Mouse (Mus musculus): ENCODE data around the gene Srpk2. TPM values are rescaled to one million over a fixed set of nuclear protein-coding genes. Genes with fewer than 3 reads are reported as not detected.

Gene Srpk2
- polyA plus RNA-seq, 1 experiment from 2014 or later = 54.6 TPM

DNA sequence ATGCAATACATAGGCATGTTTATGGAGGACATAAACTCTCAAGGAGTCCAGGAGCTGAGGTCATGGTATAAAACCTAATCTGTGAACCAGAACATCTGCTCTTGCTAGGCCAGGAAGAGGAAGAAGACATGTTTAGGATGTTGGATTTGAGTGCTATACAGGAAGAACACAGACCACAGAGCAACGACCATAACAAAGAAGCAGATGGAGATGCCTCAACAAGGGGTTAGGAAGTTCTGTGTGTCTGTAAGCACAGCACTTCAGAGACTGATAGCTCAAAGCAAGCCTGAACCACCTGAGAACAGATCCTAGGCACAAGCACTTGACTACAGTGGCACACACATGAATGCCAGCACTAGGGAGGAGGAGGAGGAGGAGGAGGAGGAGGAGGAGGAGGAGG, 52.9 kb downstream of the Srpk2 start:
- no peaks in the 10 kb centered on the region for H3K9me3 ChIP-seq
- no peak overlapping the region for H3K4me3 ChIP-seq
- ATAC-seq (ENCODE audit: insufficient number of reproducible peaks, low FRiP score, low TSS enrichment, low read depth) = no peak
- H3K9ac ChIP-seq = no peak overlapping the region
- H3K27ac ChIP-seq = no peak overlapping the region
- H3K4me2 ChIP-seq = no peak overlapping the region
- H3K4me1 ChIP-seq = no peaks in the 10 kb centered on the region
- H3K36me3 ChIP-seq = no peaks in the 10 kb centered on the region
- H3K27me3 ChIP-seq = no peaks in the 10 kb centered on the region
- WGBS = 33% methylated on average over 1 of the region's 1 CpGs

DNA sequence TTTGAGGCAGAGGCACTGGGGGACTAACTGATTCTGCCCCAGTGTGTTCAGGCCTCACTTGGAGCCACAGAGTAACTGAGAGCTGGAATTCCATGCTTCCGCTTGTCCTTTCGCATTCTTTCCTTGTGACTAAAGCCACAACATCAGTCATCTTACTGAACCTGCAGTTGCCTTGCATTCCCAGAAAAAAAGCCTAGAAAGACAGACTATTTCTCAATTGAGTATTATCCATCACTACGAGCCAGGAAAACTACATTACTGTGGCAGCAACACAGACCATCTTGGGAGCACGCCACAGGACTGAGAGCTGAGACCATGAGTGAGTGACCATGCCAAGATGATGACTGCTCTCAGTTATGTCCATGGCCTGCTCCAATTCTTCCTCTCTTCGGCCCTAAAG, 57.2 kb downstream of the Srpk2 start:
- H3K4me1 ChIP-seq = no peaks in the 10 kb centered on the region
- no peaks in the 10 kb centered on the region for H3K27me3 ChIP-seq
- no peak for ATAC-seq (ENCODE audit: insufficient number of reproducible peaks, low FRiP score, low TSS enrichment, low read depth)
- H3K9me3 ChIP-seq = no peaks in the 10 kb centered on the region
- no peak overlapping the region for H3K9ac ChIP-seq
- no peaks in the 10 kb centered on the region for H3K36me3 ChIP-seq
- 0 out of 2 replicates have a peak overlapping the region, but pooled peaks have one; percentile 19 for H3K27ac ChIP-seq
- no peak overlapping the region for H3K4me3 ChIP-seq
- H3K4me2 ChIP-seq = no peak overlapping the region
- 75% methylated on average over 5 of the region's 5 CpGs for WGBS

DNA sequence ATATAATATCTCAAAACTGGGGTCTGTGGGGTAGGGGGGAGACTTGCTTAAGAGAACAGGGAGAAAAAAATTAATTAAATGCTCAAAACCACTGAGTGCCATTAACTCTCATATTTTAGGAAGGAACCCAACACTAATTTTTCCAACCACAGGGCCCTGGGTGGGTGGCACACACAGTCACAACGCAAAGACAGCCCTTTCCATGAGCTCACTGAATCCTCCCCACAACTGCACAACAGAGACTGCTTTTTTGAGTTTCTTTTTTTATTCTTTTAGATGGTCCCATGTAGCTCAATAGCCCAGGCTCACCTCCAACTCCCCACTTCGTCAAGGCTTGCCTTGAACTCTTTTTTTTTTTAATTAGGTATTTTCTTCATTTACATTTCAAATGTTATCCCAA, 58.2 kb downstream of the Srpk2 start:
- H3K4me2 ChIP-seq = no peak overlapping the region
- no peaks in the 10 kb centered on the region for H3K36me3 ChIP-seq
- no peaks in the 10 kb centered on the region for H3K9me3 ChIP-seq
- no peak overlapping the region for H3K27ac ChIP-seq
- no peak for ATAC-seq (ENCODE audit: insufficient number of reproducible peaks, low FRiP score, low TSS enrichment, low read depth)
- 66% methylated on average over 2 of the region's 2 CpGs for WGBS
- no peak overlapping the region for H3K4me3 ChIP-seq
- H3K9ac ChIP-seq = no peak overlapping the region
- no peaks in the 10 kb centered on the region for H3K27me3 ChIP-seq
- no peaks in the 10 kb centered on the region for H3K4me1 ChIP-seq

DNA sequence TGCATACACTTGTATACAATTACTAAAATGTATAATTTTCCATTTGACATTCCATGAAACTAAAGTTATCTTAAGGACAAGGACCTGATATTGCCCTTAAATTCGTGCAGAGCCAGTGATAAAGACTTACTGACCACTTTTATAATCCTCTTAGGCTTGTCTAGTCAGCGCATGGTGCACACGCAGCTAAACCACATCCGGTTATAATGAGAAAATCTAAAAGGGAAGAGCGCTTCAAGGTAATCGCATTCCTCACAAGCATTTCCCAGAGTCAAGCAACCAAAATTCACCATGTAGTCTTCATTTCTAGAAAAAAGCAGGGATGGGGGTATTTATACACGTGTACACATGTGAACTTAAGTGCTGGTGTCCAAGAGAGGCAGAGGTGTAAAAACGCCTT, 63.8 kb downstream of the Srpk2 start:
- 86% methylated on average over 8 of the region's 8 CpGs for WGBS

DNA sequence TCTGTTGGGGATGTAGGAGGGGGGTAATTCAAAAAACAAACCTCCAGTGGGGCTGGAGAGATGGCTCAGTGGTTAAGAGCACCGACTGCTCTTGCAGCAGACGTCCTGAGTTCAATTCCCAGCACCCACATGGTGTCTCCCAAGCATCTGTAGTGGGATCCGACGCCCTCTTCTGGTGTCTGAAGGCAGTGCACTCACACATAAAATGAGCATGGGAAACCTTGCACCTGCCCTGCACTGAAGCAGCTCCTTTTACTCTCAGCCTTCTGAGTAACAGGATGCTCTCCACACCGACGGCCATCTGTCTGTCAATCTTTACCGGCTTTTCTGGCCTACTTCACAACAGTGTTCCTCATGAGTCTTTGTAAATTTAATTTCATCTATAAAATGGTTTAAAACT, 65.8 kb downstream of the Srpk2 start:
- Histone ChIP-seq H3K4me1 (0 out of 2 replicates have a peak, but pooled peaks cover 2% of the 10 kb centered on the region), H3K27me3 (no peaks in the 10 kb centered on the region), H3K9ac (no peak overlapping the region), H3K4me3 (no peak overlapping the region), H3K36me3 (no peaks in the 10 kb centered on the region), H3K27ac (no peak overlapping the region), H3K4me2 (no peak overlapping the region), H3K9me3 (no peaks in the 10 kb centered on the region)
- no peak for ATAC-seq (ENCODE audit: insufficient number of reproducible peaks, low FRiP score, low TSS enrichment, low read depth)
- 87% methylated on average over 7 of the region's 7 CpGs for WGBS

More for the DNA sequence above, 63.8 kb downstream of the Srpk2 start:
- no peak overlapping the region for H3K4me2 ChIP-seq
- no peak overlapping the region for H3K9ac ChIP-seq
- no peak for ATAC-seq (ENCODE audit: insufficient number of reproducible peaks, low FRiP score, low TSS enrichment, low read depth)
- H3K27ac ChIP-seq = no peak overlapping the region
- no peaks in the 10 kb centered on the region for H3K27me3 ChIP-seq
- no peaks in the 10 kb centered on the region for H3K36me3 ChIP-seq
- H3K4me3 ChIP-seq = no peak overlapping the region
- no peaks in the 10 kb centered on the region for H3K9me3 ChIP-seq
- 0 out of 2 replicates have a peak, but pooled peaks cover under 1% of the 10 kb centered on the region for H3K4me1 ChIP-seq

DNA sequence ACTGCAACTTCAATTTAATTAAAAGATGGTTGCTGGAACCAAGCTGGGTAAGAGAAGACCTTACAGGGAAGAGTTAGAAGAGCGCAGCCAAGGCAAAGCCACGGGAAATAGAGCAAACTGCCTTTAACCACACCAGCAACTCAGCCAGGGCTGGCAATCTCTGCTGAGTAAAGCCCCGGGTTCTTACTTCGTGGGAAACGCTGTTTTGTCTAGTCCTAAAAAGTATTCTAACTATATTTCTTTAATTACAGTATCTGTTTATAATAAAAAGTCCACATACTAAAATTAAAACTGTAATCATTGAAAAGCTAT, 67.4 kb downstream of the Srpk2 start:
- Histone ChIP-seq H3K9me3 (no peaks in the 10 kb centered on the region), H3K4me1 (0 out of 2 replicates have a peak, but pooled peaks cover 2% of the 10 kb centered on the region), H3K36me3 (no peaks in the 10 kb centered on the region), H3K9ac (peak overlapping the region; percentile 40; the same call in 1 of the 2 replicates), H3K4me3 (peak overlapping the region; percentile 47), H3K4me2 (peak overlapping the region; percentile 53), H3K27me3 (no peaks in the 10 kb centered on the region), H3K27ac (peak overlapping the region; percentile 91)
- no peak for ATAC-seq (ENCODE audit: insufficient number of reproducible peaks, low FRiP score, low TSS enrichment, low read depth)
- WGBS = 9% methylated on average over 5 of the region's 5 CpGs

DNA sequence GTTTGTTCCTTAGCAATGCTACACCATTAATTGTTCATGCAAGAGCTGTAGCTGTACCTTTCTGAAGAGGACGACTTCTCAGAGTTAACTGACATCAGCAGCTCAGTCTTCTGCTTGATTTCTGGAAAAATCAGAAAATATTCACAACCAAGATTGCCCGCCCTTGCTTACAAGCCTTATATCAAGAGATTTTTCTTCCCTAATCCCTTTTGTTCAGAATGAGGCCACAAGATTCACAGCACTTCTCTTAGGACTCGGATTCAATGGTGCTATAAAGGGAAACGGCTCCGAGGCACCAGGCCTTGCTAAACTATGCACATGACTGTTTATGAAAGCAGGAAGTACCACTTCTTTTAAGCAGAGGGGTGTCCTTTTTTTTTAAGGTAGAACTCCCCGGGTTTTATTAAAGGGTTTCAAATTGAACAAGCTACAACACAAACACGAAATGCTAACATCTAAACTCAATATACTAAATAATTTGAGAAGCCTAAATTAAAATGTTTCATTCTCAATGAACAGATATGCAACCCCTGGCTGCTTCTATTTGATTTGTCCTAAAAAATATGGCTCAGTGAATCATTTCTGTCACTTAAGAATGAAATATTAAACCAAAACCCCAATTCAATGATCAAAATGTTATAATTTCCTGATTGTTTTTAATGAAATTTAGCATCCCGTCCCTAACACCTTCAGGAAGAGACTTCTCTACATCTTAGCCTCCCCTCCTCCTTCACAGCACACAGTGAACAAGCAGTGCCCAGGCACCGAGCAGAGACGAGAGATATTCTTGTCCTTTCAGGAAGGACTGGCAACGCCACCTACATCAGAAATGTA, 67.9 kb downstream of the Srpk2 start:
- peak; percentile 74; the same call in 1 of the 2 replicates for ATAC-seq (ENCODE audit: insufficient number of reproducible peaks, low FRiP score, low TSS enrichment, low read depth)
- Histone ChIP-seq H3K9ac (peak overlapping the region; percentile 40), H3K27me3 (no peaks in the 10 kb centered on the region), H3K4me2 (peak overlapping the region; percentile 53), H3K4me3 (peak overlapping the region; percentile 47), H3K36me3 (no peaks in the 10 kb centered on the region), H3K4me1 (0 out of 2 replicates have a peak, but pooled peaks cover 2% of the 10 kb centered on the region), H3K27ac (peak overlapping the region; percentile 91), H3K9me3 (no peaks in the 10 kb centered on the region)
- WGBS = 5% methylated on average over 11 of the region's 11 CpGs

DNA sequence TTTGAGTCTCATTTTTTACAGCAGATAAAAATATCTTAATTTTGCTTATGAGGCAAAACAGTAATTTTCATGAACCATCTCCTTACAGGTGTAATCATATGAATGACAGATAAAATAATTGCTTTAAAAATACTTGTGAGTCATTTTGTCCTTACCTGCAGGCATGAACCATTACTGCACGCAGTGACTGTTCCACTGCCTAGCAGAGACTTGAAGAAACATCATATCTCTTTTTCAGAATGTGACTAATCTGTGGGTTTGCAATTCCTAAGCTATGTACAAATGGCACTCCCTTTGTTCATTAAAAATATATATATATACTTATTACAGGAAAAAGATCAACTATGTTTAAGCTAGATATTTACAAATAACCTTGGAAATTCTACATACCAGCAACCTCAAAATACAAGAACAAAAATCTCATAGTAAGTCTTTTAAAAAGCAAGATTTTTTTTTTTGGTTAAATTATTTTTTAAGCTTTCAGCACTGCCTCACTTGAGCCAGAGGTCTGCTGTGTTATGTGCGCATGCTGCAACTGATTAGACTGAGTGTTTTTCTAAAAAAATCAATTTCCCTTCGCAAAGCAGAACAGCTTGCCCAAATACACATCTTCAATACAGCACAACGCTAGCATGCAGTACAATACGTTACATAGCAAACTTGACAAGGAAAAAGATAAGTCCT, 68.7 kb downstream of the Srpk2 start:
- Histone ChIP-seq H3K27ac (peak overlapping the region; percentile 91), H3K27me3 (no peaks in the 10 kb centered on the region), H3K4me1 (0 out of 2 replicates have a peak, but pooled peaks cover 2% of the 10 kb centered on the region), H3K9me3 (no peaks in the 10 kb centered on the region), H3K9ac (peak overlapping the region; percentile 5; the same call in 1 of the 2 replicates), H3K36me3 (no peaks in the 10 kb centered on the region), H3K4me3 (peak overlapping the region; percentile 47), H3K4me2 (peak overlapping the region; percentile 53)
- WGBS = 22% methylated on average over 5 of the region's 5 CpGs
- ATAC-seq (ENCODE audit: insufficient number of reproducible peaks, low FRiP score, low TSS enrichment, low read depth) = no peak

DNA sequence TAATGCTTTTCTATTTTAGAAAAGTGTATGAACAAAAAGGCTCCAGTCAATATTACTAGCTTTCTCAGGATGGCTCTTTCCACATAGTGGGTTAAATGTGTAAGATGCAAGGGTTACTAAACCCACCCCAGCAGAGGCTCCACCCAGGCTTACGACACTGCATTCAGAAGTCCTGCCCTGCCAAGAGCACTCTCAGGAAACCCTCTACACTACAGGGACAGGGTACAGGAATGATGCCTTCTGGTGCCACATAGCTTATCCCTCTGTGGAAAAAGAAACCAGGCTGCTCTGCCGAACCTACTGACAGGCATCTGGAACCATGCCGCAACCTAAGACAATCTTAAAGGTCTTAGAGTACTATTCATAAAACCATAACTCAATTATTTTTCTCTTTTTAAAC, 71.6 kb downstream of the Srpk2 start:
- 0 out of 2 replicates have a peak, but pooled peaks cover 2% of the 10 kb centered on the region for H3K4me1 ChIP-seq
- no peaks in the 10 kb centered on the region for H3K27me3 ChIP-seq
- no peaks in the 10 kb centered on the region for H3K9me3 ChIP-seq
- no peak overlapping the region for H3K27ac ChIP-seq
- ATAC-seq (ENCODE audit: insufficient number of reproducible peaks, low FRiP score, low TSS enrichment, low read depth) = no peak
- no peaks in the 10 kb centered on the region for H3K36me3 ChIP-seq
- H3K4me2 ChIP-seq = no peak overlapping the region
- no peak overlapping the region for H3K4me3 ChIP-seq
- no peak overlapping the region for H3K9ac ChIP-seq
- WGBS = 72% methylated on average over 3 of the region's 3 CpGs

DNA sequence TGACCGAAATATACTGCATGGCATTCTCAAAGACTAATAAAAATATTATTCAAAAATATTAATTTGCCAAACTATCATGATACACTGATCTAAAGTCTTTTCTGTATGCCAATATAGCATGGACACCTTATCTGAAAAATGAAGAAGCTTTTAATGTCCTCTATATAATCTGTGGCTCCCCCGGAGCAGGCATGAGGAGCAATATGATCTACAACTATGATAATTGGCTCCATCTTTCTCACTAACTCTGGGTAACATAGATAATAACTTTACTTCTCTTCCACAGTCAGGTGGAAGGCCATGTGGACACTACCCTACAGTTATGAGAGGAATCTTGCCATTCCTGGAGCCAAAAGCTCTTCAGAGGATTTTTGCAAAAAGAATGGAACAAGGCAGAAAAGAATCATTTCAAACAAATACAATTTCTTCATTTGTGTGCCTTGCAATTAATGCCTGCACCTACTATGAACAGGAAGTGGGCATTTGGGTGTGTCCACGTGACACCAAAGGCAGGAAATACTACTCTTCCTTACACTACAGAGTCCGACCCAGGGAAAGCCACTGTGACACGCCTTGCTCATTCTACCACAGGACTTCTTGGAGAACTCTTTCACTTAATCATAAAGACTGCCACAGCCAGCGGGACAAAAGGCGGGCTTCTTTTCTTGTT, 80.2 kb downstream of the Srpk2 start:
- Histone ChIP-seq H3K27ac (no peak overlapping the region), H3K4me2 (no peak overlapping the region), H3K4me1 (0 out of 2 replicates have a peak, but pooled peaks cover 3% of the 10 kb centered on the region), H3K9me3 (no peaks in the 10 kb centered on the region), H3K4me3 (no peak overlapping the region), H3K36me3 (peaks cover 3% of the 10 kb centered on the region; the same call in 1 of the 2 replicates), H3K9ac (no peak overlapping the region), H3K27me3 (no peaks in the 10 kb centered on the region)
- ATAC-seq (ENCODE audit: insufficient number of reproducible peaks, low FRiP score, low TSS enrichment, low read depth) = no peak
- WGBS = 81% methylated on average over 7 of the region's 7 CpGs

DNA sequence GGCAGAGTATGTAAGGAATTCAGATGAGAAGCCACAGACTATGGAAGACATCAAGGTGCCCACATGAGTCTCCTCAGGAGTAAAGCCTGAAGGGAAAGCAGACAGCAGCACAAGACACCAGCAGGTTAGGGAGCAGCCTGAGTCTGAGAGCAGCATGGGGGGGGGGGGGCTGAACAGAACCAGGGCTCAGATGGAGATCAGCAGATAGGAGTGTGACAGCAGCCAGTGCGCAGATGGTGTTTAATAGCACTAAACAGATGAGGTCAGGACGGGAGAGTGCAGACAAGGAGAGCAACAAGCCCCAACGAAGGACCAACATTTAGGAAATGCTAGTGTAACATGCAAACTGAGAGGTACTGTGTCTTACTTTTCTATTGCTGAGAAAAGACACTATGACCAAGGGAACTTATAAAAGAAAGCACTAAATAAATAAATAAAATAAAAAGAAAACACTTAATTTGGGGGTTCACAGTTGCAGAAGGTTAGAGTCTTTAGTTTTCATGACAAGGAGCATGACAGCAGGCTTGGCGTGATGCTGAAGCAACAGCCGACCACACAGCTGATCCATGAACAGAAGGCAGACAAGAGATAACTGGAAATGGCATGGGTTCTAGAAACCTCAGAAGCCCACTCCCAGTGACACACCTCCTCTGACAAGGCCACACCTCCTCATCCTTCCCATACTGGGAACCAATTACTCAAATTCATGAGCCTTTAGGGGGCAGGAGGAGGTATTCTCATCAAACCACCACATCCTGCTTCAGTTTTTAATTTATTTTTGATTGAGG, 84.5 kb downstream of the Srpk2 start:
- Histone ChIP-seq H3K9me3 (no peaks in the 10 kb centered on the region), H3K27ac (no peak overlapping the region), H3K4me1 (peaks cover 12% of the 10 kb centered on the region; the same call in 1 of the 2 replicates), H3K36me3 (peaks cover 3% of the 10 kb centered on the region; the same call in 1 of the 2 replicates), H3K27me3 (no peaks in the 10 kb centered on the region), H3K4me2 (no peak overlapping the region), H3K4me3 (no peak overlapping the region), H3K9ac (no peak overlapping the region)
- 63% methylated on average over 5 of the region's 5 CpGs for WGBS
- ATAC-seq (ENCODE audit: insufficient number of reproducible peaks, low FRiP score, low TSS enrichment, low read depth) = no peak

Data from limb, embryonic 15.5 days (tissue).